Mouse (Mus musculus) ovary, adult 18-20 months (tissue): Measurements from ENCODE around the gene Mast1.

Experiments
- DNase-seq: peaks from one replicate; pipeline ENCODE4 v3.0.0; 2022; ENCODE audit warnings: low spot score, mixed read lengths

Mast1 gene

DNA sequence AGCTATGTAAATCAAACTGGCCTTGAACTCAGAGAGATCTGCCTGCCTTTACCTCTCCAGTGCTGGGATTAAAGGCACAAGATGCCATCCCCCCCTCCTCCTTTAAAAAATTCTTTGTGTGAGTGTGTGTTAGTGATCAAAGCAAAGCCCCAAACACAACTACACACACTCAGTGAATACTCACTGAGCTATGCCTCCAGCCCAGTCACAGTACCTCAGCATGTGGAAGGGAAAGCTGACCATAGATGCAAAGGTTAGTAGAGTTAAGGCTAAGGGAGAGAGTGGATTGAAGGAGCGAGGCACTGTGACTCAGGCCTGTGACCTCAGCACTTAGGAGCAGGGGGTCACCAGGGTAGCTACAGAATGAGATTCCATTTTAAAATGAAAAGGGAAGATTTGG, 35.9 kb upstream of the Mast1 start:
- DNase-seq = no peak

DNA sequence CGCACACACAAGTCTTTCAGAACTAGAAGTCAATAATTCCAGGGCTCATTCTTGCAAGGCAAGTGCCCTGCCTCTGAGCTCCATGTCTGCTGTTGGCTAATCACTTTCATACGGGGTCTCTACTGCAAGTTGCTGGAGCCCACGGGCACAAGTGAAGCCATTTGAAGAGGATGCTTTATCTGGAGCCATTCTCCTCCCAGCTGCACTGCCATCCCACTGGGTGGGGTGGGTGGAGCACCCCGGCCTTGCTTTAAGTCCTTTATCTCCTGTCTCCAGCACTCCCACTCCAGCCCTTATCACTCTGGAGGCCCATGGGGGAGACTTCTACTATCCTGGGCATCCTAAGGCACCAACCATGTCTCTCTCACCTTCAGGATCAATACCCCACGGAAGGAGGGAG, 33.8 kb upstream of the Mast1 start:
- no peak for DNase-seq

DNA sequence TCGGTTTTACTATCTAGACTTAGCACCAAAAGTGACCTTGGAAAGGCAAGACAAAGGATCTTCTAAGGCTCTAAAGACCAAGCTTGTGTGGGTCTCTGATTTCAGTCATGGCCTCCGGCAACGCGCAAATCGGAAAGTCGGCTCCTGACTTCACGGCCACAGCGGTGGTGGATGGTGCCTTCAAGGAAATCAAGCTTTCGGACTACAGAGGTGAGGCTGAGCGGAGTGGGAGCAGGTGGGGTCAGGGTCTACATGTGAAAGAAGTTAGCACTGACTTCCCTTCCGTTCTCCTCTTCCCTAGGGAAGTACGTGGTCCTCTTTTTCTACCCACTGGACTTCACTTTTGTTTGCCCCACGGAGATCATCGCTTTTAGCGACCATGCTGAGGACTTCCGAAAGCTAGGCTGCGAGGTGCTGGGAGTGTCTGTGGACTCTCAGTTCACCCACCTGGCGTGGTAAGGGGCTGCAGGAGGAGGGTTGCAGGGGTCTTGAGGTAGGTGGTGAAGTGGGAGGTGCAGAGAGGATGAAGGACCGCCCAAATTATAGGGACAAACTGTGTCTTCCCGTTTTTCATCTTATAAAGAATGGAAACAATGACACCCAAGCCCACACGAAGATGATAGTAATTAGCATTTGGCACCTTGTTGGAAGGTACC, 33.1 kb upstream of the Mast1 start:
- DNase-seq = no peak

DNA sequence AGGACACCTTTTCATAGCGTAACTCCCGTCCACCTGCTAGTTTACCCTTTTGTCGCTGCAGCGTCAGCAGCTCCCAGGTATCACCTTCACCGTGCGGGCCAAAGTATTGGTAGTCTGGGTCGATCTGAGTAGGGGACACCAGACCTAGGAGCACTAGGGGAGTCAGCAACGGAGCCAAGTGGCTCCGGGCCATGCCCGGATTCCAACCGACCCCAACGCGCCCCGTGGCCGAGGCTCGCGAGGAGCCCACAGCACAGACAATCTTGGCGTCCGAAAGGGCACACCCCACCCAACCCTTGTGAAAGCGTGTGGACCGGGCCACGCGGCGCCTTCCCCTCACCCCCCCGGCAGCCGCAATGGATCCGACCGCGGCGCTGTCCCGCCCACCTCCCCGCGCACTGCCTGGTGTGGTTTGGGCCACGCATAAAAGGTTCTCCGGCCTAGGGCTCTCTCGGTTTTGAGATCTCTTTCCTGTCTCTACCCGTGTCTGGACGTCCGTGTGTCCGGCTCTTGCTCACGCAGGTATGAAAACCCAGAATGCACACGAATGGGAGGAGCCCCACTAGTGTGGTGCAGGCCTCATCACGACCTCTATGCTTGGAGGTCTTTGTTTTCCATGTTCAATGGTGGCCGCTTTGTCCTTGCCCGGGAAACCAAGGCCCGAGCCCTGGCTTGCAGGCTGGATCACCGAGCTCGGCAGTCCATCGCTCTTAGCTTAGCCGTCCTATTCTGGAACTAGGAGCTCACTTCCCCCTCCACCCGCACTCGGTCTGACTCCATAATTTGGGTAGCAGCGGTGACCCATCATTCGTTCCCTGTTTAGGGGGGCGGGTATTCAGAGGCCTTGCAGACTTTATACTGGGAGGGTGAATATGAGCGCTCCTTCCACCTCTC, 32.3 kb upstream of the Mast1 start, which contains the start of the genes Gm49661, Prdx2 and Rnaseh2a:
Gm49661 (minus strand) TSS at position 193 of the 894 bp plus-strand sequence.
Prdx2 (plus strand) TSS at position 347 of the 894 bp plus-strand sequence.
Rnaseh2a (minus strand) TSS at position 527 of the 894 bp plus-strand sequence.
- DNase-seq = peak; percentile 67

DNA sequence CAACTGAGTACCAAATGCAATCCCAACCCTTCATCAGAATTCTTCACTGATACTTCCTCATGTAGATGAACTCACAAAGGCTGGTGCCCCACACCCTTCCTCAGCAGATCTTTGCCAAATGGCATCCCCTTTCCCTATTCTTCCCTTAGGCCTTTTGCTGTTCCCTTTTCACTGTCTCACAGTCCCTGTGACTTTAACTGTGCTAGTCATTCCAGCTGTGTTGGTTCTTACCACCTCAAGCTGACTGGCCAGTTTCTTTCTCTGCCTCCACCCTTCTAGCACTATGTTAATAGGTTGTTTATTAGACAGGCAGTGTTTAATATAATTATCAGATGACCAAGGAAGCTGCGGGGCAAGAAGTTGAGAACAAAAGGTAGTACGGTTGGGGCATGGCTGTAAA, 31.5 kb upstream of the Mast1 start:
- DNase-seq = no peak

DNA sequence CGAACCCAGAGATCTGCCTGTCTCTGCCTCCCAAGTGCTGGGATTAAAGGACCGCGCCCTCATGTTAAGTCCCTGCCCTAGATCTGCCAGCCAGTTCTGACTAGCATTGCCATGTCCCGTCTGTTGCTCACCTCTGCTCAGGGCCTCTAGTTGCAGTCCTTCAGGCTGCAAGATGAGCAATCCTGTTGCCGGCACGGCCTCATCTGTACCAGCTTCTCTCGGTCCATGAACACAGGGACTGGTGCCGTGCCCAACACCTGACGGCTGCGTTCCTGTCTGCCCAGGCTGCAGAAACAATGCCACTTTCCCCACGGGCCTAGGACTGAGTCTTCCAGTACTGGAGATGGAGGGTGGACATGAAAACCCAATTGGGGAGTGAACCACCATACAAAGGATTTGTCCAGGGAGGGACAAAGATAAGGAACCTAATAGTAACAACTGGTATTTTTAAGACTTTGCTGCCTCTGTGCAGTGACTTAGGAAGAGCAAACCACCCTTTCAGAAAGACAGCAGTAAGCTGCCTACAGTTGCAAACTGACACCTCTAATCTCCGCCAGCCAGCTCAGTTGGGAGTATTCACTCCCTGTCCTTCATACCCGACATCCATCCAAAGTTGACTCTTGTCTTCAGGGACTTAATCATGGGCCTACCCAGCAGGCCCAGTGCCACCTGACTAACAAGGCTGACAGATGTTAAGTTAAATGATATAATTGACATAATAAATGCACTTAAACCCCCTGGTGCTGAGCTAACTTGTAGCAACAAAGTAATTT, 30.6 kb upstream of the Mast1 start:
- DNase-seq = no peak

DNA sequence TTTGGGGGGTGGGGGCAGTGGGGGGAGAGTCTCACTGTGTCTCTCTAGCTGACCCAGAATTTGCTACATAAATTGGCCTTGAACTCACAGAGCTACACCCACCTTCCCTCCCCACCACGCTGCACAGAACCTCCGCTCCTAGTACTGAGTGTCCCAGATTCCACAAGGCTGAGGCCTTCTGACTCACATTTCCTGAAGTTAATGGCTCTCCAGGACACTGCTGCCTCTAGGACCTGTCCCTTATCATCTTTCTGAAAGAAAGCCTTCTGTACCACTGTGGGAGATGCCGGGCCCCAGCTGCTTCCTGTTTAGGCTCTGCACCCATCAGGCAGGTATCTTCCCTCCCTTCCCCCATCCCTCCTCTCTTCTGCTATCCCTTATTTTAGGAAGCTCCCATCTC, 29.4 kb upstream of the Mast1 start:
- no peak for DNase-seq

DNA sequence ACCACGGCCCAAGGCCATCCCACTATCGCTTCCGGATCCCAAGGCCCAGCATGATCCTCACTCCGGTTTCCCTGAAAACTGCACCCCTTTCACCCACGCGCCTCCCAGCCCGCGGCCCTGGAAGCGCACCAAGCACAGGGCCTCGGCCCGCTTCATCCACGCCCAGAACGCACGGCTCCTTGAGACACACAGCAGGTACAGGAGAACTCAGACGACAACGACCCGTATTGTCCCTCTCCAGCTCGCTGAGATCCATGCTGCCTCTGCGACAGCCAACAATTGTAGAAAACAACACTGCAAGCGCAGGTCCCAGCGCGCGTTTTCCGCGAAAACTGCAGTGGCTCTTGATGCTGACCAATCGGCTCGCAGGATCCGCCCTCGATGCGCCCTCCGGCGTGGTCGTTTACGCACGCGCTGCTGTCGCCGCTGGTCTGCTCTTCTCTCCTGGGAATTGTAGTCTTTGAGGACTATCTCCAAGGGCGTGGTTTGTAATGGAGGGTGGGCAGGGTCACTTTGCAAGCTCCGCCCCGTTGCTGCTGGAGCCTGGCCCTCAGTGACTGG, 28.7 kb upstream of the Mast1 start:
- peak; percentile 93 for DNase-seq

DNA sequence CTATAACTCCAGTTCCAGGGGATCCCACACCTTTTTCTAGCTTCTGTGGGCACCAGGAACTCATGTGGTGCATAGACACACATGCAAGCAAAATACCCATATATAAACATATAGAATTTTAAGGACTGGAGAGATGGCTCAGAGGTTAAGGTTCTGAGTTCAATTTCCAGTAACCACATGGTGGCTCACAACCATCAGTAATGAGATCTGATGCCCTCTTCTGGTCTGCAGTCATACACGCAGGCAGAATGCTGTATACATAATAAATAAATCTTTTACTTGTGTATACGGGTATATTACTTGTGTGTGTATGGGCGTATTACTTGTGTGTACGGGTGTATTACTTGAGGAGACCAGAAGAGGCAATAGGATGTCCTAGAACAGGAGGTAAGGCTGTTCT, 26.8 kb upstream of the Mast1 start:
- no peak for DNase-seq

DNA sequence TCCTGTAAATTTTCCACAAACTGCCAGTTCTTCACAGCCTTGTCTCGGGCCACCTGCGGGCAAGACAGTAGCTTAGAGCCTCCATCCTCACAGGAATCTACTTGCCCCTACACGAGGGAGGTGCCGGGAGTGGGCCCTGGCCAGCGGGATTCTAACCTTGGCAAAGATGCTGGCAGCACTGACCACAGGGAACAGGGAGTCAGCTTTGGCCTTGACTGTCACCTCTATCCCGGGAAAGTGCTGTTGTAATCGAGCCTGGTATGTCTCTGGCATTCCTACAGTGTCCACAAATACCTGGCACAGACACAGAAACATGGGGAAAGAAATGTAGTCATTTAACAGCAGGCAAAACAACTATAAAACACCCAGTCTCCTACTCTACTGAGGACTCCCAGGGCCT, 22.7 kb upstream of the Mast1 start:
- peak; percentile 68 for DNase-seq

DNA sequence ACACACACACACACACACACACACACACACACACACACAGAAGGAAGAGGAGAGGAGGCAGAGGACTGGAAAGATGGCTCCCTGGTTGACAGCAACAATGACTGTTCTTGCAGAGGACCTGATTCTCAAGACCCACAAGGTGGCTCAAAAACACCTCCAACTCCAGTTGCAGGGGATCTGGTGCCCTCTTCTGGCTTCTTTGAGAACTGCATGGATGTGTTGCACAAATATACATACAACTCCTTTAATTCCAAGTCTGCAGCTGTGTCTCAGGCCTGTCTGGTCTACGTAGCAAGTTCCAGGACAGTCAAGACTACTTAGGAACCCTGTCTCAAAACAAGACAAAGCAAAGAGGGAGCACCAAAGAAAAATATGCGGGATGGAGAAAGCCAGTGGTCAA, 19.6 kb upstream of the Mast1 start:
- DNase-seq = no peak

DNA sequence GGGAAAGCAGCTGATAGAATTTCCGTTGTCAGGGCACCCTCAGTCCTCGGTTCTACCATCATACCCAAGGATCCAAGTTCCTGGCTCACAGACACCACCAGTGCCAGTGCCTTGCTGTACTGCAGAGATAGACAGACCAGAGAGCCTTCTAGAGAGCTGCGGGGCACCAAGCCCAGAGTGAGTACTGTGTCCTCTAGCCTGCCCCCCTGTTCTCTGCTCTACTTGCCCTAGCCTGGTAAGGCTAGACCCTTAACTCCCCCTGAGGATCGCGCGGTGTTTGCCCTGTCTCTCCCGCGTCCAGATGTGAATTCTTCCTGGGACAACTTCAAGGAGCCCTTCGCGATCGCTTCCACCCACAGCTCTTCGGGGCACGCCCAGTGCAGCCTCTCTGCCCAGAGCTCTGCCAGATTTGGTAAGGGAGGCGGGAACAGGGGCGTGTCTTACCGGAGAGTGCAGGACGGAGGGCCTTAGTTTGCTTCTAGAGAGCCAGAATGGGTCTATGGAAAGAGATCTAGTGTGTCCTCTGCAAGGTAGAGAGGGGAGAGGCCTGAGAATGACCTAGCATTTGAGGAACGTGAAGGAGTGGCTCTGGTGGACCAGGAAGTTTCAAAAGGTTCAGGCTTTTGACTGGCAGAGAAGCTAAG, 15.6 kb upstream of the Mast1 start:
- DNase-seq = no peak

DNA sequence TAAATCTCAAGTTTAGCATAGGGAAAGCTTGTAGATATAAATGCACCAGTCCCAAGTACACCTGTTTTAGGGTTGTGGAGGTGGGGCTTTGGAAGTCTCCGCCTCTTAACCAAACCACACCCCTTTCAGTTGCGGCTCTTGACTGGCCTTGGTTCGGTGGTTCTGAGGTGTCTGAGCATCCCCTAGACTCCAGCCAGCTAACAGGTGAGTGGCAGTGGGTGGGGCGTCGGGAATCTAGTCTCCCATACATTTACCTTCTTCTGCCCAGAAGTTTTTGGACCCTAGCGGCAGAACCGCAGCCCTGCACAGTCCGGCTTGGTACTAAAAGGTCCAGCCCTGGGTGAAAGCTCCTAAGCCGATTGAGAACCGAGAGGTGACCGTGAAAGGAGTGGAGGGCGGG, 12.6 kb upstream of the Mast1 start:
- DNase-seq = no peak

DNA sequence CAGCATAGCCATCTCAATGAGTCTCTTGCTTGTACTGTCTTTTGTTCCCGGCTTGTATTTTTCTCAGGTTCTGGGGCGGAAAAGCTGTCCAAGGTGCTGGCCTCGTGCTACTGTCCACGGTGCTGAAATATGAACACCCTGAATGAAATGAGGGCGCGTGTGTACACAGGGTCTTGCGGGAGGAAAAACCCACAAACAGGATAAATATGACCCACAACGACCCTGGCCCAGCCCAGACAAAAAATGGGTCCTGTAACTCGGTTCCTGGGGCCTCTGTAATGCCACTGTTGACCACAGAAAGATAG, 10.0 kb upstream of the Mast1 start:
- DNase-seq = no peak

DNA sequence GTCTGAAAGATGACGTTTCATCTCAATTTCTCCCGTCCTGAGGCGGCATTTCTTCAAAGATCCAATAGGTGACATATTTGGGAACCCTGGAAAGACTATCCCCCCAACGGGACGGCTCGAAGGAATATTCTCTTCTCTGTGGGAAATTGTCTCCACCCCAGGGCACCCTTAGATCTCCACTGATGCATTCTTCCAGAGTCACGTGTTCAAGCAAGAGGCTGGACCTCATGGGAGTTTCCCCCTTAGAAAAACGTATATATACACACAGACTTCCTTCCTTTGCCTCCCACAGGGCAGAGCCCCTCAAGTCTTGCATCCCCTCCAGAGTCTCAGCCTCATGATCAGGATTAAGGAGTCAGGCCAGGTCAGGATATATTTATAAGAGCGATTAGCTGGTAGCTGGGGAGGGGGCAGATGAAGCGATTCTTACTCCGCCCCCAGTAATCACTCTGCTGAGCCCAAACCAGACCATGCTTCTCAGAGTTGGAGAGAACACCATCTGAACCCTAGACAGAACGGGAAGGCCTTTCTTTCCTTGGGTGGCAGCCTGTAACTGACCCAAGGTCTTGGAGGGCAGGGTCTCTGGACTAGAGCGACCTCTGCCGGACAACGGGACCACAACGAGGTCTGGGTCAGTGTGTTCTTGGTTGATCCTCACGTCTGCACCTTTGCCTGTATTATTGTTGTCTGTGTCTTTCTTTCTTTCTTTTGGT, 9.5 kb upstream of the Mast1 start, which contains the start of gene Rtbdn:
Rtbdn (plus strand) TSS at position 464 of the 713 bp plus-strand sequence.
- DNase-seq = no peak

DNA sequence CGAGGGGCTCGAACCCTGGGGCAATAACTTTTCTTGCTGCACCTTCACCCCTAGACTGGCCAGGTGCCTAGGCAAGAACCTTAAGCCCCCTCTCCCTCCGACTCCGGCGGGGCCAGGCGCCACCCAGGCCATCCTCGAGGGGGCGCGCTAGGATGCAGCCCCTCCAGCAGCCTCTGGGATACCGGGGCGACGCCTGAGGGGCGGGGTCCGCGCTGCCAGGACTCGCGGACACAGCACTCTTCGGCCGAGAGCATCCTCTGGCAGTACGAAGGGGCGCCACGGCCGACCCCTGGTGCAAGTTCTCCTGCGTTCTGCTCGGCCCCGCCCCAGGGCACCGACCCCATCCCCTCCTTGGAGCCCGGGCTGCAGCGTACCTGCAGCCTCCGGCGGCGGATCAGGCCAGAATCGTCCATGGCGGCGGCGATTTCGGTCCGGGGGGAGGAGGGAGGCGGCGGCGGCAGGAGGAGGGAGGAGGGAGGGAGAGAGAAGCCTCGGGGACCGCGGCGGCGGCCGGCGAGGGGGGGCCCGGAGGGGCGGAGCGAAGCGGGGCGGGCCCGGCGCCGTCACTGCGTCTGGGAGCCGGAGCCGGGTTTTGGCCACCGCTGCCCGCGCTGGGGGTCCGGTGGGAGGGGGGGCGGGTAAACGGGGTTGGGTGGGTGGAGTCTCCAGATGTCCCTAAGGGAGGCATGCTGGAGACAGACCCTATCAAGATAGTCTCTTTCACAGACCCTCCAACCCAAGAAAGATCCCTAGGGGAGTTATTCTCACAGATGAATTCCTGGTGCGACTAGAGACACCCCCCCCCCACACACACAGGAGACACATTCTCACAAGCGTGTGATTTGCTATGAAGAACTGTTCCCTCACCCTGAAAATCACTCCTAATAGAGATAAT, 8.7 kb upstream of the Mast1 start:
- no peak for DNase-seq

DNA sequence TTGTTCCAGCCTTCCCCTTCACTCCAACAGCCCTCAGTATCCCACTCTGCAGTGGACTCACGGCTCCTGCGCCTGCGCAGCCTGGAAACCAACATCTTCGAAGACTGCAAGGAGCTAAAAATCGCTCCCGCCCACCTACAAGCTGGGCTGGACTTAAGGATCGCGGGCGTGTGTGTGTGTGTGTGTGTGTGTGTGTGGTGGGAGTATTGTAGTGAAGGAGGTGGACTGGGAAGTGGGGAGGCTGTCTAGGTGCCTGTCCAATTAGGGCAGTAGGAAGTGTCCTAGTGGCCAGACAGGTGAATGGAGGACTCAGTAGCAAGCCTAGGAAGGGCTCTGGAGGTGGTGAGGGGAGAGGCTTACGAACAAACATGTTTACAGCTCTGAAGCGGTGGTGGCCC, 8.1 kb upstream of the Mast1 start:
- DNase-seq = no peak

DNA sequence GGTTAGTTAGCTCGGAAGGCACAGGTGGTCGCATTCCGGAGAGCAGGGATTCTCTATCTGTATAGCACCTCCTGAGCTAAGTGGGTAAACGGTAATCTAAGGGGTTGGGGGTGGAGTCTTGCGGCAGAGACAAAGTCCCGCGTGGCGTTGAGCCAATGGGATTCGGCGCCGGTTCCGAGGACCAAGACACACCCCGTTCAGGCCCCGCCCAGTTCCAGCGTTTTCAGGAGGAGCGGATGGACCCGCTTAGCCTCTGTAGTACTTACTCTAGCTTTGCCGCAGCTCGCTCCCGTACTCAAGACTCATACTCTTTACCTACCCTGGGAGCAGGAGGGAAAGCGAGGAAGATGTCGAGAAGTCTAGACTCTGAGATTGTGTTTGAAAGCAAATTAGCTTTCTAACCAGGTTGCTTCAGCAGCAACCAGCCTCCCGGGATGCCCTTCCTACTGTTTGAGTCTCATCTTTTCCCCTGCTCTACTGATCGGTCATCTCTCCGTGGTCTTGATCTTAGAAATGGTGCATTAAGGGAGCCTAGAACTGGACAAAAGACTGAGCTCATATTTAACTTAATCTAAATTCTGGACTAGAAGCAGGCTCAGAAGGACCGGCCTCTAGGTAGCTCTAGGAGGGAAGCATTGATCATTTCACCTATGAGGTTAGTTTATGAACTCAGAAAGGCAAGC, 7.5 kb upstream of the Mast1 start:
- no peak for DNase-seq

DNA sequence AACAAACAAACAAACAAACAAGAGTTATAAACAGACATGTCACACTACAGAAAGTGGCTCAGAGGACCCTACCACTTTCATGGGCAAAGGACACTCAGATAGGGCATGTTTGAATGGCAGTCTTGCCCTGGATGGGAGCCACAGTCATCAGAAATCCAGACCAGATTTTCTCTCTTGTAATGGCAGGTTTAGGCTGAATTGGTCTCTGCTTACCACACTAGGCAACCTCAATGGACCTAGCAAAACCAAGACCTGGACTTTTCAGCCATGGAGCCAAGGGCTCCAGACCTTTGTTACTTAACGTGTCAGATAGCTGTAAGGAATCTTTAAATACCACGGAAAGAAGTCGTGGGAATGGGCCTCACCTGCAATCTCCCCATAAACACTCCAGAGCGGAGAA, 6.5 kb upstream of the Mast1 start:
- DNase-seq = no peak
